Mouse (Mus musculus): ENCODE measurements around the gene Fzd5. TPM values are rescaled to one million over a fixed set of nuclear protein-coding genes. Genes with fewer than 3 reads are reported as not detected.

Gene Fzd5
- 2.4 and 2.5 TPM in 2 replicates for polyA plus RNA-seq (2016; fragmentation: Nextera tagmentation; extraction: Ambion mirVana)

DNA sequence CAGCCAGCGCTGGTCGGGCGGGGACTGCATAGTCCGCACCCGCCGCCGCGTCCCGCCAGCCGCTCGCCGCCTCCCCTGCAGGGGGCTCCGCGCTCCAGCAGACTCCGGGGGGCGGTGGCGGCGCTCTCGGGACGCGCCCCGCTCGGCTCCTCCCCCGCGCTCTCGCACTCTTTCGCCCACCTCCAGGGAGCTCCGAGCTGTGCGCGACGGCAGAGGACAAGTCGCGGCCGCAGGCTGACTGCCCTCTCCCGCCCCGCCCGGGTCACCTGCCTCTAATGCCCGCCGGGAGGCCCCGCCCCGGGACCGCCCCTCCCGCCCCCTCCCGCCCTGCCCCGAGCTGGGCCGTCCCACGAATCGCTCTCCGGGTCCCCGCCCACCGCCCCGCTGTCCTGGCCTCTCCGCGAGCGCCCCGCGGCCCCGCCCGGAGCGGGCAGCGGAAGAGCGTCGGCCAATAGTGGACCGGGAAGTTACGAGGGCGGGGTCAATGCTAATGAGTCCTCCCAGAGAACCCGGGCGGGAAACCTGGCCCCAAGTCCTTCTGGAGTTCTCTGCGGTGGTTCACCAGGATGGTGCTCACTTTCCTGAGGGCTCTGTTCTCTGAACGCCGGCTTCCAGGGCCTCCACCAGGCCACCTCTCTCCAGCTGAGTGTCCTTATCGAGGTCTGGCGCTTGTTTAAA lies at the start of gene Fzd5:
TSS of gene Fzd5 (minus strand) at position 250 of the 678 bp plus-strand sequence.
- peak within 1 kb of the TSS; percentile 92 for H3K4me2 ChIP-seq (replicated peaks)
- H3K9me3 ChIP-seq, result no peaks in the 10 kb centered on the region
- H3K4me1 ChIP-seq, result peaks cover 32% of the 10 kb centered on the region
- H3K4me3 ChIP-seq, result peak within 1 kb of the TSS; percentile 66
- peak within 1 kb of the TSS; percentile 65 for H3K9ac ChIP-seq
- no peaks in the 10 kb centered on the region for H3K36me3 ChIP-seq
- H3K27ac ChIP-seq, result peak within 1 kb of the TSS; percentile 63; the same call in 1 of the 2 replicates
- under 1% methylated on average over 62 of the region's 73 CpGs for WGBS
- ATAC-seq (ENCODE audit: insufficient number of reproducible peaks, insufficient read depth, low FRiP score, low TSS enrichment), result peak; percentile 92
- peaks cover 46% of the 10 kb centered on the region for H3K27me3 ChIP-seq

GRCm38 (mm10) chr1:64779863-64780262 lies 42.3 kb upstream of the Fzd5 start:
- ATAC-seq (ENCODE audit: insufficient number of reproducible peaks, insufficient read depth, low FRiP score, low TSS enrichment), result no peak; the same call in 1 of the 2 replicates
- Histone ChIP-seq H3K27me3 (no peaks in the 10 kb centered on the region), H3K27ac (peak overlapping the region; percentile 61; the same call in 1 of the 2 replicates), H3K36me3 (no peaks in the 10 kb centered on the region), H3K9ac (no peak overlapping the region), H3K4me2 (replicated peaks) (0 out of 2 replicates have a peak overlapping the region, but pooled peaks have one; percentile 5), H3K9me3 (no peaks in the 10 kb centered on the region), H3K4me3 (no peak overlapping the region), H3K4me1 (peaks cover 4% of the 10 kb centered on the region; the same call in 1 of the 2 replicates)
- WGBS, result 43% methylated on average over 12 of the region's 12 CpGs

DNA sequence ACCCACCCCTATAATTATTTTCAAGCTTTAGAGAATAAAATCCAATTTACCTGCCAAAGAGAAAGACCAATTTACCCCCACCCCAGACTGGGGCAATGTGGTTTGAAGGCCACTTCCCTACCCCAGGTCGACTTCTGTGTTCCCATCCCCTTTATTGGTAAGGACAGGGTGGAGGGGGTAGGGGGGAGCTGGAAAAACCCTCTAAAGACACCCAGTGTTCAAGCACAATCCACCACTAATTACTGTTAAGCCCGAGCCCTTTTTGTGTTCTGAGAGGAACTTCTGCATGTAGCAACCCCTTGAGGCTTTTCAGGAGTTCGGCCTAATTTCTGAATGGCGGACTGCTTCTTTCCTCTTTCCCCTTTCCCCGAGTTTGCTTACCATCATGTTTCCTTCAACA lies 41.9 kb upstream of the Fzd5 start:
- no peak overlapping the region for H3K4me3 ChIP-seq
- H3K27me3 ChIP-seq, result no peaks in the 10 kb centered on the region
- no peaks in the 10 kb centered on the region for H3K9me3 ChIP-seq
- H3K4me2 ChIP-seq (replicated peaks), result 0 out of 2 replicates have a peak overlapping the region, but pooled peaks have one; percentile 5
- peak overlapping the region; percentile 61; the same call in 1 of the 2 replicates for H3K27ac ChIP-seq
- peak; percentile 72; the same call in 1 of the 2 replicates for ATAC-seq (ENCODE audit: insufficient number of reproducible peaks, insufficient read depth, low FRiP score, low TSS enrichment)
- 35% methylated on average over 5 of the region's 5 CpGs for WGBS
- no peaks in the 10 kb centered on the region for H3K36me3 ChIP-seq
- H3K4me1 ChIP-seq, result peaks cover 4% of the 10 kb centered on the region; the same call in 1 of the 2 replicates
- no peak overlapping the region for H3K9ac ChIP-seq

DNA sequence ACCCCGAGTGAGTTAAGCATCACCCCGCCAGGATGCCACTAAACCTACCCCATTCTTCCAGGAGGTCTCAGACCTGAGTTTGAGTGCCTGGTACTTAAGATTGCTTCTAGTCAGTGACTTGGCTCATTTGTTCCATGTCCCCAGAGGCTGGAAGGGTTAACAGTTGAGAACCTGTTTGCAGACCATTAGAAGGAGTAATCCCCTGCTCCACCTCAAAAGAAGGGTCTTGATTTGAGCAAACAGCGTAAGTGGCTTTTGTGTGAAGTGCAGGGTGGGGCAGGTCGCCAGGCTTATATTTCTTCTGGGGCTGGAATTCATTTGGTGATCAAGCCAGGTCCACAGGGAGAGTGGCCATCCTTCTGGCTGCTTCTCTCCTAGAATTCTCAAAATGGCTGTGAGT lies 35.8 kb upstream of the Fzd5 start:
- Histone ChIP-seq H3K27me3 (no peaks in the 10 kb centered on the region), H3K27ac (no peak overlapping the region), H3K9ac (no peak overlapping the region), H3K4me3 (no peak overlapping the region), H3K9me3 (no peaks in the 10 kb centered on the region), H3K36me3 (no peaks in the 10 kb centered on the region), H3K4me1 (no peaks in the 10 kb centered on the region), H3K4me2 (replicated peaks) (no peak overlapping the region)
- WGBS, result 73% methylated on average over 4 of the region's 4 CpGs
- no peak for ATAC-seq (ENCODE audit: insufficient number of reproducible peaks, insufficient read depth, low FRiP score, low TSS enrichment)

- H3K27ac ChIP-seq, result no peak overlapping the region
- 37% methylated on average over 6 of the region's 6 CpGs for WGBS
- H3K9me3 ChIP-seq, result no peaks in the 10 kb centered on the region
- H3K4me3 ChIP-seq, result no peak overlapping the region
- H3K4me2 ChIP-seq (replicated peaks), result no peak overlapping the region
- no peak for ATAC-seq (ENCODE audit: insufficient number of reproducible peaks, insufficient read depth, low FRiP score, low TSS enrichment)
- no peak overlapping the region for H3K9ac ChIP-seq
- H3K4me1 ChIP-seq, result no peaks in the 10 kb centered on the region
- H3K27me3 ChIP-seq, result no peaks in the 10 kb centered on the region
- no peaks in the 10 kb centered on the region for H3K36me3 ChIP-seq
Observed at GRCm38 (mm10) chr1:64770169-64770568, 32.6 kb upstream of the Fzd5 start.

GRCm38 (mm10) chr1:64761646-64762045 lies 24.1 kb upstream of the Fzd5 start:
- Histone ChIP-seq H3K4me2 (replicated peaks) (no peak overlapping the region), H3K27me3 (no peaks in the 10 kb centered on the region), H3K9ac (no peak overlapping the region), H3K4me1 (no peaks in the 10 kb centered on the region), H3K4me3 (no peak overlapping the region), H3K27ac (no peak overlapping the region), H3K36me3 (no peaks in the 10 kb centered on the region), H3K9me3 (no peaks in the 10 kb centered on the region)
- ATAC-seq (ENCODE audit: insufficient number of reproducible peaks, insufficient read depth, low FRiP score, low TSS enrichment), result no peak
- WGBS, result 71% methylated on average over 4 of the region's 4 CpGs

DNA sequence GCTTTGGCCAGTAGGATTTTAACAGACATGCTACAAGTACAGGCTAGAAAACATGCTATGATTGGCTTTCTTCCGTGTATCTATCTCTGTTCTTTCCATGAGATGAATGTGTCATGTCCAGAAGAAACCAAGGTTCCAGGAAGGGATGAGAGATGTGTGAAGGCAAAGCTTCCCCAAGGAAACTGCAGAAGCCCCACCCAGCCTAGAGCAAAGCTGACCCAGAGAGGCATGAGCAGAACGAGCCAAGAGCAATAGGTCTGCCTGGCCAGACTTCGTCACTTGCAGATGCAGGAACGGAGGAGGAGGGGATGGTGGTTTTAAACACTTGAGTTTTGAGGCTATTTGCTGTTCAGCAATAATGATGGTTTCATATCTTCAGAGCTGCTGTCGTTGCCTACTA lies 20.2 kb upstream of the Fzd5 start:
- H3K4me1 ChIP-seq, result no peaks in the 10 kb centered on the region
- no peaks in the 10 kb centered on the region for H3K36me3 ChIP-seq
- WGBS, result 84% methylated on average over 5 of the region's 5 CpGs
- no peak overlapping the region for H3K4me2 ChIP-seq (replicated peaks)
- H3K9me3 ChIP-seq, result no peaks in the 10 kb centered on the region
- no peaks in the 10 kb centered on the region for H3K27me3 ChIP-seq
- H3K27ac ChIP-seq, result no peak overlapping the region
- no peak for ATAC-seq (ENCODE audit: insufficient number of reproducible peaks, insufficient read depth, low FRiP score, low TSS enrichment)
- no peak overlapping the region for H3K4me3 ChIP-seq
- H3K9ac ChIP-seq, result no peak overlapping the region

- Histone ChIP-seq H3K36me3 (no peaks in the 10 kb centered on the region), H3K9ac (no peak overlapping the region), H3K27ac (no peak overlapping the region), H3K27me3 (no peaks in the 10 kb centered on the region), H3K9me3 (no peaks in the 10 kb centered on the region), H3K4me3 (no peak overlapping the region), H3K4me2 (replicated peaks) (no peak overlapping the region), H3K4me1 (no peaks in the 10 kb centered on the region)
- ATAC-seq (ENCODE audit: insufficient number of reproducible peaks, insufficient read depth, low FRiP score, low TSS enrichment), result no peak
- 36% methylated on average over 2 of the region's 2 CpGs for WGBS
Observed at GRCm38 (mm10) chr1:64757254-64757653, 19.7 kb upstream of the Fzd5 start.

DNA sequence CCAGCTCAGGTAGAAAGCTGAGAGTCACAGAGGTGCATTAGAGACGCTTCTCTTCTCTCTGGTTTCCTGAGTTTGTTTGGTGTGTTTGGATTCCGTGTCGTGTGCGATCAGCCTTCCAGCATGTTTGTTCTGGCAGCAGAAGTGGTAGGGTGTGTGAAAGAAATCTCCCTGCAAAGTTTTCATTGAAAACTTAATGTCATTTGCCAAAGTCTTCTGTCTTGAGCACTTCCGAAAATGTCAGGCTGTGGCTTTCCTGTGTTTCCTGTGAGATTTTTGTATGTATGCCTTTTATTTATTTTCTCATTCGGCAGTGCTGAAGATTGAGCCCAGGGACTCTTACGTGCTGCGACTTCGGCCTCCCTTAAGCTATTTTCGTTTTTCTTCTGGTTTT lies 19.1 kb upstream of the Fzd5 start:
- no peak overlapping the region for H3K9ac ChIP-seq
- no peak overlapping the region for H3K4me2 ChIP-seq (replicated peaks)
- no peak overlapping the region for H3K4me3 ChIP-seq
- H3K4me1 ChIP-seq, result no peaks in the 10 kb centered on the region
- no peak for ATAC-seq (ENCODE audit: insufficient number of reproducible peaks, insufficient read depth, low FRiP score, low TSS enrichment)
- H3K36me3 ChIP-seq, result no peaks in the 10 kb centered on the region
- H3K9me3 ChIP-seq, result no peaks in the 10 kb centered on the region
- H3K27ac ChIP-seq, result 0 out of 2 replicates have a peak overlapping the region, but pooled peaks have one; percentile 17
- WGBS, result 54% methylated on average over 10 of the region's 10 CpGs
- no peaks in the 10 kb centered on the region for H3K27me3 ChIP-seq

DNA sequence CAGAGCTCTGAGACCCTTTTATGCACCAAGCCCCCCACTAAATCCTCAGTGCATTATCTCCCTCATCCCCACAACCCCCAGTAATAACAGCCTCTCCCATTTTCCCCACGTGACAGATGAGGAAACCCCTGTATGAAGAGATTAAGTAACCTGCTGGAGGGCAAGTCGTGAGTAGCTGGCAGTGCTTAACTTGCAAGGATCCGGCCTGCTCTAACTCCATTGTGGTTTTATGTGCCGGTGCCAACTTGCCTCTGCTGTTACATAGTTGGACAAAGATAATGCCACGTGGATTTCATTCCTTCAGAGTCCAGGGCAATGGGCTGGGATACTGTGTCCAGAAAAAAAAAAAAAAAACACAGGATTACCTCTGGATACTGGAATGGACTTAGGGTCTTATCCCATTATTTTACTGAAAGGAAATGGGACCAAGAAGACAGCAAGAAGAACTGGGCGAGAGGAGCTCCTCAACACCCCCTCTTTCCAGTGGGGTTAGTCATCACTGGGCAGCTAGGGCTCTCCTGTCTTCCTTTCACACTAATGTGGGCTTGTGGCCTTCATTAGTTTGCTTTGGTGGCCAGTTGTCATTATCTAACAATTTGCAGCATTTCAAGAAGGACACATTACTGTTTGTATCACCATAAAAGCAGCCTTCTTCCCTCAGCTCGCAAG lies 18.6 kb upstream of the Fzd5 start:
- no peaks in the 10 kb centered on the region for H3K4me1 ChIP-seq
- ATAC-seq (ENCODE audit: insufficient number of reproducible peaks, insufficient read depth, low FRiP score, low TSS enrichment), result no peak
- no peaks in the 10 kb centered on the region for H3K36me3 ChIP-seq
- no peaks in the 10 kb centered on the region for H3K9me3 ChIP-seq
- no peak overlapping the region for H3K4me2 ChIP-seq (replicated peaks)
- no peaks in the 10 kb centered on the region for H3K27me3 ChIP-seq
- 60% methylated on average over 7 of the region's 7 CpGs for WGBS
- no peak overlapping the region for H3K27ac ChIP-seq
- no peak overlapping the region for H3K4me3 ChIP-seq
- H3K9ac ChIP-seq, result no peak overlapping the region

DNA sequence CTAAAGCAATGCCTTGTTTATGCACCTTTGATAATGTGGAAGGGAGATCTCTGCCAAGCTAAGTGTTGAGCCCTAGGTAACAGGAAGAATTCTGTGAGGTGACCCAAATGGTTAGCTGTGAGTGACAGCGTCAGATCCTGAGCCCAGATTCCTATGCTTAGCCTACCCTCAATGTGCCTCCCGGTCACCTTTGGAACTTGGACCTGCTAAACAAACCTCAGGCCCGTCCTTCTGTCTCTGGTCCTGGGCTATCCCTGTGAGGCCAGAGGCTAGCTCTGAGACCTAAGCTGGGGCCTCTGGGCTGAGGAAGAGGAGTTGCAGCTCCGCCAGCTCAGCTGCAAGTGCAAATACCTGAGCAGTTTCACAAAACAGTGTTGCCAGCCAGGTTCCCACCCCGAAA lies 17.1 kb upstream of the Fzd5 start:
- no peaks in the 10 kb centered on the region for H3K4me1 ChIP-seq
- ATAC-seq (ENCODE audit: insufficient number of reproducible peaks, insufficient read depth, low FRiP score, low TSS enrichment), result no peak

DNA sequence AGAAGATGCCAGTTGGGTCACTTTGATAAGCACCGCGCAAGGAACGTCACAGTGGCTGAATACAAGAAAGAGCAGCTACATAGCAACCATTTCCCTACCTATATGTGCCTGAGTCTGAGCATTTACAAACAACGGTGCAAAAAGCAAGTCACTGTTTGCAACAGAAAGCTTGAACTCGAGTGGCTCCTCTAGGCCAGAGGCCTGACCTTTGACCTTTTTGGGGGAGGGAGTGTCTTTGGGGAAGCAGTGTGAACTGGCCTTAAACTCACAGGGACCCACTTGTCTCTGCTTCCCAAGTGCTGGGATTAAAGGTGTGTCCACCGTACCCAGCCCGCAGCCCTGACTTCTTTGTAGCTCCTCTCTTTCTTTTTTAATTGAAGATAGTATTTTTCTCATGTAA lies 16.1 kb upstream of the Fzd5 start:
- H3K27me3 ChIP-seq, result no peaks in the 10 kb centered on the region
- H3K4me3 ChIP-seq, result no peak overlapping the region
- no peak overlapping the region for H3K9ac ChIP-seq
- WGBS, result 70% methylated on average over 7 of the region's 7 CpGs
- H3K27ac ChIP-seq, result no peak overlapping the region
- no peak overlapping the region for H3K4me2 ChIP-seq (replicated peaks)
- H3K36me3 ChIP-seq, result no peaks in the 10 kb centered on the region
- no peaks in the 10 kb centered on the region for H3K4me1 ChIP-seq
- no peak for ATAC-seq (ENCODE audit: insufficient number of reproducible peaks, insufficient read depth, low FRiP score, low TSS enrichment)
- no peaks in the 10 kb centered on the region for H3K9me3 ChIP-seq

More for the DNA sequence above, 17.1 kb upstream of the Fzd5 start:
- 90% methylated on average over 5 of the region's 5 CpGs for WGBS
- no peaks in the 10 kb centered on the region for H3K36me3 ChIP-seq
- no peak overlapping the region for H3K4me2 ChIP-seq (replicated peaks)
- no peak overlapping the region for H3K27ac ChIP-seq
- no peaks in the 10 kb centered on the region for H3K27me3 ChIP-seq
- no peaks in the 10 kb centered on the region for H3K9me3 ChIP-seq
- no peak overlapping the region for H3K9ac ChIP-seq
- no peak overlapping the region for H3K4me3 ChIP-seq
